Mouse (Mus musculus) G1E (cell line): ENCODE measurements around the gene Gm5157. TPM values are rescaled to one million over a fixed set of nuclear protein-coding genes. Genes with fewer than 3 reads are reported as not detected.
"Not testable (repeated sequence)": the region's sequence is repeated elsewhere in the genome, so short reads cannot be mapped to it uniquely, and the experiment has no call there.

Experiments used
- ATAC-seq: 2 replicates; pipeline ENCODE4 v1.8.0; 2016; ENCODE audit warnings: mild to moderate bottlenecking; ENCODE audit not compliant: insufficient number of reproducible peaks, poor library complexity, low FRiP score, severe bottlenecking; ENCODE audit errors: extremely low read depth
- DNase-seq: peaks from one replicate; pipeline ENCODE4 v3.0.0; 2012; ENCODE audit warnings: low spot score
- H3K27me3 ChIP-seq: 2 replicates; pipeline ENCODE4 v1.6.1; 2012; ENCODE audit warnings: mild to moderate bottlenecking, low read length, inconsistent platforms; ENCODE audit not compliant: insufficient read depth
- H3K36me3 ChIP-seq: replicated peaks from 2 replicates; pipeline ENCODE3; 2012; ENCODE audit warnings: mild to moderate bottlenecking, inconsistent platforms
- H3K4me1 ChIP-seq: 2 replicates; pipeline ENCODE4 v1.6.1; 2012; ENCODE audit warnings: low read depth, low read length, inconsistent platforms, mixed read lengths; ENCODE audit not compliant: insufficient read depth
- H3K4me3 ChIP-seq: 2 replicates; pipeline ENCODE4 v1.5.1; 2012; ENCODE audit warnings: low read depth, mild to moderate bottlenecking, inconsistent platforms, low read length, moderate library complexity, mixed read lengths
- H3K9me3 ChIP-seq: replicated peaks from 2 replicates; pipeline ENCODE4 v1.6.1; 2012; ENCODE audit warnings: inconsistent platforms
- polyA plus RNA-seq: library from polyadenylated mRNA; stranded (reverse); fragments of >175 nt; gene quantifications from 2 replicates; pipeline ENCODE4 v1.2.3, GENCODE M21; 2012
- total RNA-seq, 2 experiments: library from RNA; stranded (forward) in 1 of 2; stranded (reverse) in 1 of 2; fragments of 200-1000 nt in 1 of 2; fragments of >200 nt in 1 of 2; fragmentation: Nextera tagmentation in 1 of 2; gene quantifications; 2 replicates each; pipeline ENCODE4 v1.2.3; 2014 to 2017

The Gm5157 gene
- total RNA-seq (2014; fragmentation: Nextera tagmentation) (not detected in 2 replicates), total RNA-seq (2017) (0.11 and 0.23 TPM in 2 replicates), polyA plus RNA-seq (not detected in 2 replicates)

GRCm38 (mm10) chr7:21190323-21190722 is at the start of gene Gm5157:
Gene Gm5157 (minus strand): TSS chr7:21190423.
- DNase-seq, ATAC-seq, H3K27me3 ChIP-seq, H3K4me3 ChIP-seq, H3K9me3 ChIP-seq, H3K4me1 ChIP-seq, H3K36me3 ChIP-seq: not testable (repeated sequence)

- H3K27me3 ChIP-seq, DNase-seq, ATAC-seq, H3K4me3 ChIP-seq, H3K4me1 ChIP-seq, H3K9me3 ChIP-seq, H3K36me3 ChIP-seq: not testable (repeated sequence)
Observed at GRCm38 (mm10) chr7:21161885-21162284, 28.3 kb downstream of the Gm5157 start, which contains the start of gene Vmn1r123. Gene Vmn1r123 (plus strand): TSS chr7:21162185.

Other genes starting within 250 kb of the Gm5157 start
- not detected in 2 replicates for gene Vmn1r119, start 178.0 kb downstream of the Gm5157 start, total RNA-seq (2014; fragmentation: Nextera tagmentation)
- not detected in 2 replicates for gene Vmn1r119, start 178.0 kb downstream of the Gm5157 start, total RNA-seq (2017)
- gene Vmn1r119, start 178.0 kb downstream of the Gm5157 start, polyA plus RNA-seq, result not detected in 2 replicates
- gene Vmn1r120, start 136.6 kb downstream of the Gm5157 start, total RNA-seq (2014; fragmentation: Nextera tagmentation), result not detected in 2 replicates
- not detected in 2 replicates for gene Vmn1r120, start 136.6 kb downstream of the Gm5157 start, total RNA-seq (2017)
- gene Vmn1r120, start 136.6 kb downstream of the Gm5157 start, polyA plus RNA-seq, result not detected in 2 replicates
- not detected in 2 replicates for gene Vmn1r121, start 91.9 kb downstream of the Gm5157 start, total RNA-seq (2014; fragmentation: Nextera tagmentation)
- not detected in 2 replicates for gene Vmn1r121, start 91.9 kb downstream of the Gm5157 start, total RNA-seq (2017)
- gene Vmn1r121, start 91.9 kb downstream of the Gm5157 start, polyA plus RNA-seq, result not detected in 2 replicates
- not detected in 2 replicates for gene Vmn1r122, start 56.3 kb downstream of the Gm5157 start, total RNA-seq (2014; fragmentation: Nextera tagmentation)
- gene Vmn1r122, start 56.3 kb downstream of the Gm5157 start, total RNA-seq (2017), result not detected in 2 replicates
- gene Vmn1r122, start 56.3 kb downstream of the Gm5157 start, polyA plus RNA-seq, result not detected in 2 replicates
- not detected in 2 replicates for gene Vmn1r123, start 28.2 kb downstream of the Gm5157 start, total RNA-seq (2014; fragmentation: Nextera tagmentation)
- not detected in 2 replicates for gene Vmn1r123, start 28.2 kb downstream of the Gm5157 start, total RNA-seq (2017)
- gene Vmn1r123, start 28.2 kb downstream of the Gm5157 start, polyA plus RNA-seq, result not detected in 2 replicates
- gene Vmn1r124, start 70.2 kb upstream of the Gm5157 start, total RNA-seq (2014; fragmentation: Nextera tagmentation), result not detected in 2 replicates
- gene Vmn1r124, start 70.2 kb upstream of the Gm5157 start, total RNA-seq (2017), result 0.16 TPM in 1 of 2 replicates, not detected in the other
- not detected in 2 replicates for gene Vmn1r124, start 70.2 kb upstream of the Gm5157 start, polyA plus RNA-seq
- not detected in 2 replicates for gene Vmn1r125, start 81.8 kb upstream of the Gm5157 start, total RNA-seq (2014; fragmentation: Nextera tagmentation)
- not detected in 2 replicates for gene Vmn1r125, start 81.8 kb upstream of the Gm5157 start, total RNA-seq (2017)
- not detected in 2 replicates for gene Vmn1r125, start 81.8 kb upstream of the Gm5157 start, polyA plus RNA-seq
- gene Vmn1r126, start 111.0 kb upstream of the Gm5157 start, total RNA-seq (2014; fragmentation: Nextera tagmentation), result not detected in 2 replicates
- gene Vmn1r126, start 111.0 kb upstream of the Gm5157 start, total RNA-seq (2017), result not detected in 2 replicates
- gene Vmn1r126, start 111.0 kb upstream of the Gm5157 start, polyA plus RNA-seq, result not detected in 2 replicates
- not detected in 2 replicates for gene Vmn1r127, start 129.4 kb upstream of the Gm5157 start, total RNA-seq (2014; fragmentation: Nextera tagmentation)
- gene Vmn1r127, start 129.4 kb upstream of the Gm5157 start, total RNA-seq (2017), result not detected in 2 replicates
- gene Vmn1r127, start 129.4 kb upstream of the Gm5157 start, polyA plus RNA-seq, result not detected in 2 replicates
- gene Vmn1r128, start 158.9 kb upstream of the Gm5157 start, total RNA-seq (2014; fragmentation: Nextera tagmentation), result not detected in 2 replicates
- not detected in 2 replicates for gene Vmn1r128, start 158.9 kb upstream of the Gm5157 start, total RNA-seq (2017)
- gene Vmn1r128, start 158.9 kb upstream of the Gm5157 start, polyA plus RNA-seq, result not detected in 2 replicates
- not detected in 2 replicates for gene Vmn1r129, start 170.9 kb upstream of the Gm5157 start, total RNA-seq (2014; fragmentation: Nextera tagmentation)
- gene Vmn1r129, start 170.9 kb upstream of the Gm5157 start, total RNA-seq (2017), result not detected in 2 replicates
- not detected in 2 replicates for gene Vmn1r129, start 170.9 kb upstream of the Gm5157 start, polyA plus RNA-seq
- not detected in 2 replicates for gene Gm6882, start 242.3 kb upstream of the Gm5157 start, total RNA-seq (2014; fragmentation: Nextera tagmentation)
- gene Gm6882, start 242.3 kb upstream of the Gm5157 start, total RNA-seq (2017), result not detected in 2 replicates
- gene Gm6882, start 242.3 kb upstream of the Gm5157 start, polyA plus RNA-seq, result not detected in 2 replicates